Mouse (Mus musculus) MEL (cell line): ENCODE data around the gene Clpb.

Experiments used
- EP300 ChIP-seq, 2 experiments: IDR thresholded peaks; 2 replicates each; pipeline ENCODE4 v1.6.1; 2011; ENCODE audit warnings: improper control_type of control experiment in 2 of 2, low read length in 2 of 2, low read depth in 1 of 2, mild to moderate bottlenecking in 1 of 2
- GATA1 ChIP-seq: IDR thresholded peaks from 2 replicates; pipeline ENCODE4 v1.6.1; 2011; ENCODE audit warnings: low read depth, low read length, improper control_type of control experiment
- MAX ChIP-seq: IDR thresholded peaks from 2 replicates; pipeline ENCODE4 v1.6.1; 2011; ENCODE audit warnings: low read length, improper control_type of control experiment
- POLR2A ChIP-seq, 2 experiments: IDR thresholded peaks; 2 replicates each; pipeline ENCODE4 v1.6.1; 2011 to 2012; ENCODE audit warnings: low read length in 2 of 2, mild to moderate bottlenecking in 2 of 2, control low read depth in 1 of 2, improper control_type of control experiment in 1 of 2, low read depth in 1 of 2, moderate library complexity in 1 of 2; ENCODE audit not compliant: control insufficient read depth in 1 of 2, insufficient read depth in 1 of 2, poor library complexity in 1 of 2
- TBP ChIP-seq: IDR thresholded peaks from 2 replicates; pipeline ENCODE4 v1.8.0; 2011; ENCODE audit warnings: low read depth, low read length, improper control_type of control experiment

DNA sequence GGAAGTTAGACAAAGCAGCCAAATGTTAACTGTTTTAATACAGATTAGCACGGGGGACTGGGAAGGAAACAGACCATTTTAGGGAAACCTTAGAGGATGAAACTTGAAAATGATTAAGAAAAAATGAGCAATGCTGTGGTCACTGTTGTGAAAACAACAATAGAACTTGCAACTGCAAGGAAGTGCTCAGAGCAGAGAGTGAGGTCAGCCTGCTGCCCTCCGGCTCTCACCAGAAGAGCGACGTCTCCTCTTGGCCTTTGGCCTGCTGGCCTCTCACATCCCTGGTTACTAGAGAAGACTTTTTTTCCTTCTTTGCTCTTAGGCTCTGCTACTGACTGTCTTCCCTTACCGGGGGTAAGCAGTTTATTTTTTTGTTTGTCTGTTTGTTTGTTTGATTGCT is 19.5 kb downstream of the Clpb start:
- TF ChIP-seq TBP = no peak
- TF ChIP-seq EP300 (IDR thresholded peaks at IDR 0.05; ENCODE audit: low read depth in 1 of 2, low read length in 2 of 2) = no peak
- TF ChIP-seq POLR2A (IDR thresholded peaks at IDR 0.05; ENCODE audit: control insufficient read depth in 1 of 2, insufficient read depth in 1 of 2, low read depth in 1 of 2, low read length in 2 of 2, poor library complexity in 1 of 2) = no peak
- no peak for TF ChIP-seq GATA1
- no peak for TF ChIP-seq MAX
